Mouse (Mus musculus) kidney, adult 2 months (tissue): Measurements from ENCODE around the gene Stra6.

Source experiments
- CTCF ChIP-seq: fragments of 200-500 bp; conservative IDR thresholded peaks from 2 replicates; pipeline ENCODE4 v1.5.1; 2011; ENCODE audit warnings: low read depth, mild to moderate bottlenecking, control low read depth, low read length, moderate library complexity, mixed read lengths; ENCODE audit not compliant: insufficient read depth, insufficient read length
- POLR2A ChIP-seq: fragments of 200-500 bp; IDR thresholded peaks from one replicate; pipeline ENCODE4 v1.6.1; 2011; ENCODE audit warnings: low read depth, low read length, control low read depth

DNA sequence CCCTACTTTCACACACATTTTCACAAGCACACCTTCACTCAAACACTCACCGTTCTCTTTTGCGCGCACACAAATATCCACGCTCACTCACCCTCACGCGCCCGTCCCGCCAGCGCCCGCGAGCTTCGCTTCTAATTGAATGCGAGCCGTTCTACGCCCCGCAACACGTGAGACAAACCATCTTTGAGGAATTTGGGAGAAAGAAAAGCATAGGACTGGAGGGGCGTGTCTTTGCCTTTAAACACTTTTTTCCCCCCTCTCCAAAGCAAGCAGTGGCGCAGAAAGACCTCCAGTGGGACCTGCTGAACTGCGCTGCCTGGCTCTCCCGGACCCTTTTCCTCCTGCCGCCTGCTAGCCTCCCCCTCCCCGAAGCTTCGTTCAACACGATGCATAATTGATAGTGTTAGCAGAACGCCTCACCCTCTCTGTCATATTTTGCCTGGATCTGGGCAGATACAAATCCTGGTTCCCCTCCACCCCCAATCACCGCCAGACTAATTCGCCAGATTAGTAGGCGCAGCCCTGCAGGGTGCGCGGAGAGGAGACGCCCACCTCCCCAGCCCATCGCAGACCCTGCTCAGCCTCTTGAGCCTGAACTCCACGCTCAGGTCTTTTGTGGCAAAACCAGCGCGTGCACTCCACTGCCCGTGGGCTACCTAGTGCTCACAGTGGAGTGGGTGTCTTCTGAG, 138.4 kb downstream of the Stra6 start:
- TF ChIP-seq CTCF = no peak
- no peak for TF ChIP-seq POLR2A
